Mouse (Mus musculus) limb, embryonic 14.5 days (tissue): ENCODE data around the gene Olfr549. TPM values are rescaled to one million over a fixed set of nuclear protein-coding genes. Genes with fewer than 3 reads are reported as not detected.

ENCODE experiments used
- ATAC-seq: fragments of 200-750 bp; cut with Nextera tagmentation; 2 replicates; pipeline ENCODE4 v1.8.0; 2017; ENCODE audit warnings: low read depth, moderate number of reproducible peaks, moderate TSS enrichment; ENCODE audit not compliant: low FRiP score
- DNase-seq: peaks from one replicate; pipeline ENCODE4 v3.0.0-alpha.2; 2015; ENCODE audit warnings: low spot score
- H3K27ac ChIP-seq: fragments of 300-500 bp; sonication (generic); replicated peaks from 2 replicates; pipeline ENCODE4 v1.5.1; 2014; ENCODE audit warnings: low read depth, mild to moderate bottlenecking, low read length, moderate library complexity, mixed read lengths
- H3K27me3 ChIP-seq: fragments of 300-500 bp; sonication (generic); 2 replicates; pipeline ENCODE4 v1.6.1; 2014; ENCODE audit warnings: low read length, mixed read lengths; ENCODE audit not compliant: control insufficient read depth, insufficient read depth
- H3K36me3 ChIP-seq: fragments of 300-500 bp; sonication (generic); 2 replicates; pipeline ENCODE4 v1.6.1; 2014; ENCODE audit warnings: mild to moderate bottlenecking, low read length, moderate library complexity, mixed read lengths; ENCODE audit not compliant: control insufficient read depth, insufficient read depth
- H3K4me1 ChIP-seq: fragments of 300-500 bp; sonication (generic); 2 replicates; pipeline ENCODE4 v1.6.1; 2014; ENCODE audit warnings: antibody characterized with exemption, low read length, mixed read lengths; ENCODE audit not compliant: control insufficient read depth, insufficient read depth
- H3K4me2 ChIP-seq: fragments of 300-500 bp; sonication (generic); replicated peaks from 2 replicates; pipeline ENCODE4 v1.6.1; 2014; ENCODE audit warnings: low read depth, mild to moderate bottlenecking, low read length, moderate library complexity; ENCODE audit not compliant: severe bottlenecking
- H3K4me3 ChIP-seq: fragments of 300-500 bp; sonication (generic); replicated peaks from 2 replicates; pipeline ENCODE4 v1.5.1; 2014; ENCODE audit warnings: low read length
- H3K9ac ChIP-seq: fragments of 300-500 bp; sonication (generic); 2 replicates; pipeline ENCODE4 v1.6.1; 2014; ENCODE audit warnings: mild to moderate bottlenecking, low read depth, low read length, moderate library complexity; ENCODE audit not compliant: severe bottlenecking
- H3K9me3 ChIP-seq: fragments of 300-500 bp; sonication (generic); 2 replicates; pipeline ENCODE4 v1.6.1; 2016; ENCODE audit warnings: low read length; ENCODE audit not compliant: control insufficient read depth
- POLR2A ChIP-seq: fragments of 200-500 bp; IDR thresholded peaks from 2 replicates; pipeline ENCODE4 v1.8.0; 2012; ENCODE audit warnings: inconsistent platforms, mild to moderate bottlenecking, moderate library complexity, borderline replicate concordance; ENCODE audit not compliant: insufficient read depth, insufficient read length; ENCODE audit errors: extremely low read depth
- WGBS: fragments of 180-500 bp; shearing (Covaris S2); extraction: QIAGEN DNeasy Blood & Tissue Kit; methylation state at CpG from one replicate; pipeline ENCODE4 v1.1.7; 2014; 5-methylcytosine and 5-hydroxymethylcytosine counted together
- polyA plus RNA-seq, 2 experiments: library from polyadenylated mRNA; depleted of rRNA in 1 of 2; stranded (reverse) in 1 of 2; unstranded in 1 of 2; fragments of >200 nt; fragmentation: Nextera tagmentation in 1 of 2; extraction: Ambion mirVana in 1 of 2; gene quantifications; 2 replicates each; pipeline versions ENCODE4 v1.2.1 to v1.2.3; 2012 to 2014

Olfr549 gene
- polyA plus RNA-seq, 2 experiments, result not detected

- 0 out of 2 replicates have a peak within 1 kb of the TSS, but pooled peaks have one; percentile 20 for H3K27ac ChIP-seq
- no peaks in the 10 kb centered on the region for H3K4me1 ChIP-seq
- no peaks in the 10 kb centered on the region for H3K36me3 ChIP-seq
- peak within 1 kb of the TSS; percentile 53 for H3K4me2 ChIP-seq
- DNase-seq, result peak; percentile 66
- peak within 1 kb of the TSS; percentile 56 for H3K9ac ChIP-seq
- H3K27me3 ChIP-seq, result no peaks in the 10 kb centered on the region
- no peak for TF ChIP-seq POLR2A
- peak within 1 kb of the TSS; percentile 41 for H3K4me3 ChIP-seq
- H3K9me3 ChIP-seq, result no peaks in the 10 kb centered on the region
- ATAC-seq, result peak; percentile 87
- WGBS, result 16% methylated on average over 10 of the region's 10 CpGs
Measured at GRCm38 (mm10) chr7:102564999-102565997, 15.6 kb downstream of the Olfr549 start, which contains the start of gene Trim21. Gene Trim21 (minus strand): TSS chr7:102565486.

GRCm38 (mm10) chr7:102566219-102566618 lies 16.5 kb downstream of the Olfr549 start:
- Histone ChIP-seq H3K4me2 (no peak overlapping the region), H3K27ac (no peak overlapping the region), H3K27me3 (no peaks in the 10 kb centered on the region), H3K4me1 (no peaks in the 10 kb centered on the region), H3K9me3 (no peaks in the 10 kb centered on the region), H3K36me3 (no peaks in the 10 kb centered on the region), H3K9ac (no peak overlapping the region), H3K4me3 (no peak overlapping the region)
- ATAC-seq, result no peak
- TF ChIP-seq POLR2A, result no peak
- no peak for DNase-seq
- 86% methylated on average over 4 of the region's 4 CpGs for WGBS

GRCm38 (mm10) chr7:102571142-102571541 lies 21.5 kb downstream of the Olfr549 start, which contains the start of gene Olfr550:
Gene Olfr550 (plus strand): TSS chr7:102571442.
- TF ChIP-seq POLR2A, result no peak
- no peak for DNase-seq
- Histone ChIP-seq H3K4me1 (no peaks in the 10 kb centered on the region), H3K27ac (no peak within 1 kb of the TSS), H3K36me3 (no peaks in the 10 kb centered on the region), H3K4me2 (no peak within 1 kb of the TSS), H3K4me3 (no peak within 1 kb of the TSS), H3K9ac (no peak within 1 kb of the TSS), H3K9me3 (no peaks in the 10 kb centered on the region), H3K27me3 (no peaks in the 10 kb centered on the region)
- no peak for ATAC-seq
- WGBS, result 88% methylated on average over 8 of the region's 8 CpGs

- no peaks in the 10 kb centered on the region for H3K9me3 ChIP-seq
Measured at GRCm38 (mm10) chr7:102573174-102573830, 23.6 kb downstream of the Olfr549 start.

GRCm38 (mm10) chr7:102575998-102576397 lies 26.3 kb downstream of the Olfr549 start:
- no peaks in the 10 kb centered on the region for H3K36me3 ChIP-seq
- H3K4me1 ChIP-seq, result no peaks in the 10 kb centered on the region
- ATAC-seq (no peak), DNase-seq (no peak)
- H3K4me2 ChIP-seq, result no peak overlapping the region
- H3K9me3 ChIP-seq, result no peaks in the 10 kb centered on the region
- H3K27ac ChIP-seq, result no peak overlapping the region
- H3K9ac ChIP-seq, result no peak overlapping the region
- H3K4me3 ChIP-seq, result no peak overlapping the region
- WGBS, result 76% methylated on average over 6 of the region's 6 CpGs
- no peak for TF ChIP-seq POLR2A
- H3K27me3 ChIP-seq, result no peaks in the 10 kb centered on the region

More at GRCm38 (mm10) chr7:102573174-102573830, 23.6 kb downstream of the Olfr549 start:
- no peaks in the 10 kb centered on the region for H3K27me3 ChIP-seq
- H3K36me3 ChIP-seq, result no peaks in the 10 kb centered on the region
- H3K4me1 ChIP-seq, result no peaks in the 10 kb centered on the region
- no peak overlapping the region for H3K27ac ChIP-seq
- WGBS, result 80% methylated on average over 3 of the region's 3 CpGs
- DNase-seq (no peak), ATAC-seq (no peak)
- H3K4me2 ChIP-seq, result no peak overlapping the region
- H3K9ac ChIP-seq, result no peak overlapping the region
- no peak for TF ChIP-seq POLR2A
- no peak overlapping the region for H3K4me3 ChIP-seq
